Mouse (Mus musculus) spleen, adult 2 months (tissue): Measurements from ENCODE around the gene Prox1. TPM values are rescaled to one million over a fixed set of nuclear protein-coding genes. Genes with fewer than 3 reads are reported as not detected.

Experiments
- DNase-seq, 2 experiments: peaks; one replicate each; pipeline versions ENCODE4 v3.0.0 to v3.0.0-alpha.2; 2012 to 2021; ENCODE audit warnings: low spot score in 2 of 2, low read depth in 1 of 2
- H3K27ac ChIP-seq: fragments of 200-500 bp; 2 replicates; pipeline ENCODE4 v1.5.1; 2012; ENCODE audit warnings: low read length, inconsistent platforms; ENCODE audit not compliant: insufficient read depth
- H3K27me3 ChIP-seq: fragments of 200-500 bp; 2 replicates; pipeline ENCODE4 v1.6.1; 2012; ENCODE audit warnings: mild to moderate bottlenecking, moderate library complexity, low read length, inconsistent platforms; ENCODE audit not compliant: control insufficient read depth, insufficient read depth
- H3K36me3 ChIP-seq: fragments of 200-500 bp; 2 replicates; pipeline ENCODE4 v1.6.1; 2012; ENCODE audit warnings: mild to moderate bottlenecking, low read length, inconsistent platforms; ENCODE audit not compliant: control insufficient read depth, insufficient read depth
- H3K4me1 ChIP-seq: fragments of 200-500 bp; 2 replicates; pipeline ENCODE4 v1.6.1; 2011; ENCODE audit warnings: inconsistent platforms; ENCODE audit not compliant: control insufficient read depth, insufficient read depth, insufficient read length
- H3K4me3 ChIP-seq: fragments of 200-500 bp; 2 replicates; pipeline ENCODE4 v1.5.1; 2011; ENCODE audit warnings: mild to moderate bottlenecking, inconsistent platforms; ENCODE audit not compliant: insufficient read depth, insufficient read length; ENCODE audit errors: extremely low read depth
- CTCF ChIP-seq: fragments of 200-500 bp; IDR thresholded peaks from 2 replicates; pipeline ENCODE4 v1.5.1; 2011; ENCODE audit warnings: mild to moderate bottlenecking, inconsistent platforms; ENCODE audit not compliant: insufficient read depth, insufficient read length, insufficient replicate concordance; ENCODE audit errors: extremely low read depth
- POLR2A ChIP-seq: fragments of 200-500 bp; IDR thresholded peaks from 2 replicates; pipeline ENCODE4 v1.6.1; 2011; ENCODE audit warnings: low read depth, low read length, inconsistent platforms
- WGBS: fragments of 180-500 bp; shearing (Covaris S2); methylation state at CpG from one replicate; pipeline ENCODE4 v1.1.7; 2018; 5-methylcytosine and 5-hydroxymethylcytosine counted together
- polyA plus RNA-seq: library from polyadenylated mRNA; depleted of rRNA; stranded (reverse); fragments of >200 nt; gene quantifications from 2 replicates; pipeline ENCODE4 v1.2.3, GENCODE M21; 2012

Prox1 gene
- polyA plus RNA-seq, 1 experiment = 1.6 TPM

DNA sequence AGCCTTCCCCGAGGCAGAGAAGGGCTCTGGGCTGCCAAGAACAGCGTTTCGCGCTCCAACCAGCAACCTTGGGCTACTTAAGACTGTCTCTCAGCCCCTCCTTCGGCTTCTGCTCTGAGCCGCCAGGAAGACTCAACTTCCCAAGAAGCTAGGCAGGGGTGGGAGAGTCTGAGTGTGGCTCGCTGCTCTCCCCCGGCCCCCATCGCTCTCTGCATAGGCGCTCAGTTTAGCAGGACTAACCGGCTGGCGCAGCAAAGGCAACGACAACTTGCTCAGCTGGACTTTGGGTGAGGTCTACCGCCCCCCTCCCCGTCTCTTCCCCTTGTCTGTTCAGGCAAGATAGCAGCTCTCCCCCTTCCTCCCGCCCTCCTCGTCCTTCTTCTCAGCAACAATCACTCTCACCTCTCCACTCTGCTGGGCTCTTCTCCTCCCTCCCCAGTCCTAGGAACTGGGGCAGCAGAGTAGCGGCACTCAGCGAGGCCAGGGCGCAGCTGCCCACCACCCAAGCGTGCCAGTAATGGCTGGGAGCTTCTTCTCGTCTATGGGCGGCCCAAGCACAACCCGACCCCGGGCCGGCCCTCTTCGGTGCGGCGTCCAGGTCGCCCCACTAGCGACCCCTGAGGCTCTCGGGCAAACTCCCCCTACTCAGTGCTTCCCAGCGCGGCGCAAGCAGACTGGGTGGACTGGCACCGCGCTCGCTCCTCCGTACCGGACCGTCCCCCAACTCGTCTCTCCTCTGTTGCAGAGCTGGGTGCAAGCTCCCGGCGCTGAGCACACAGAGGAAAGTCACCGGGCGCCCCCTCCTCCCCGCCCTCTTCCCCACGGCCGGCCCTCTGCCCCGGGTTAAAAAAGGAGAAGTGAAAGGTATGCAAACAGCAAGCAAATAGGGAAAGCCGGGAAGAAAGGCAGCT lies 1.5 kb downstream of the Prox1 start:
- peak overlapping the region; percentile 12 for H3K4me3 ChIP-seq
- 2% methylated on average over 50 of the region's 51 CpGs for WGBS
- no peak for DNase-seq
- H3K27ac ChIP-seq = no peak overlapping the region
- no peaks in the 10 kb centered on the region; the same call in 1 of the 2 replicates for H3K4me1 ChIP-seq
- no peak for TF ChIP-seq CTCF
- TF ChIP-seq POLR2A = no peak
- H3K36me3 ChIP-seq = no peaks in the 10 kb centered on the region
- peaks cover 11% of the 10 kb centered on the region for H3K27me3 ChIP-seq

DNA sequence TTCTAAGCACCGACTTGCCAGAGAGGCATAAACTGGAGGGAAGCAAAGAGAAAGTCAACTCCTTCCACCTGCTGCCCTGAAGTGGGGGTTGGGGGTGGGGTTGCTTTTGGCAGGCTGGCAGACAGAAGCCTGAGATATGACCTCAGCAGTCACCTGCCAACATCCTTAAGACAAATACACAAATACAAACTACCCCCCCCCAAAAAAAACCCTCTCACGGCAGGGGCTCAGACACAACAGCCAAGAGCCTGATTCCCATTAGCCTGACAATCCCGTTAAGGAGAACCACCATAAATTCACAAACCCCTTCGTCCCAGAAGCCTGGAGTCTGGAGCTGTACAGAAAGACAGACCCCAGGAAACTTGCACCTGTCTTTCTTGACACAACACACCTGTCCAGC lies 2.4 kb downstream of the Prox1 start:
- DNase-seq = no peak
- 3% methylated on average over 4 of the region's 4 CpGs for WGBS
- H3K27me3 ChIP-seq = peaks cover 11% of the 10 kb centered on the region
- TF ChIP-seq CTCF (no peak), POLR2A (no peak)
- no peak overlapping the region for H3K4me3 ChIP-seq
- H3K27ac ChIP-seq = no peak overlapping the region
- no peaks in the 10 kb centered on the region for H3K36me3 ChIP-seq
- H3K4me1 ChIP-seq = no peaks in the 10 kb centered on the region; the same call in 1 of the 2 replicates

DNA sequence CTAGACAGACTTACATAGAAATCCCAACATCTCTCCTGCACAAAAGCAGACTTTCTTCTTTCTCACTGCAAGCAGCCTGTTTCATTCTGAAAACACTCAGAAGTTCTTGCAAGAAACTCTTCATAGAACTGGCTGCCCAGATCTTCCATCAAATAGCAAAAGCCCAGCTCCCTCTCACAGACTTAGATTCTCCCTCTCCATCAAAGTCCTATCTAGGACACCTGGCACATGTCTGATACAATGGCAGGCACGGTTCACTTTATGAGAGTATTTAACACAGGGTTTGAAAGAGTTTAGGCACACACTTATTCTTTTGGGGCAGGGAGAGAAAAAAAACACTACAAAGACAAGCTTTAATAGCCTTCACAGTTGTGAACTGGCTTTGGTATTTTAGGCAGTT lies 2.9 kb downstream of the Prox1 start:
- Histone ChIP-seq H3K27ac (no peak overlapping the region), H3K36me3 (no peaks in the 10 kb centered on the region), H3K4me1 (no peaks in the 10 kb centered on the region; the same call in 1 of the 2 replicates), H3K4me3 (no peak overlapping the region), H3K27me3 (peaks cover 11% of the 10 kb centered on the region)
- DNase-seq = no peak
- WGBS = 30% methylated on average over 1 of the region's 1 CpGs
- TF ChIP-seq POLR2A = no peak
- TF ChIP-seq CTCF = no peak

DNA sequence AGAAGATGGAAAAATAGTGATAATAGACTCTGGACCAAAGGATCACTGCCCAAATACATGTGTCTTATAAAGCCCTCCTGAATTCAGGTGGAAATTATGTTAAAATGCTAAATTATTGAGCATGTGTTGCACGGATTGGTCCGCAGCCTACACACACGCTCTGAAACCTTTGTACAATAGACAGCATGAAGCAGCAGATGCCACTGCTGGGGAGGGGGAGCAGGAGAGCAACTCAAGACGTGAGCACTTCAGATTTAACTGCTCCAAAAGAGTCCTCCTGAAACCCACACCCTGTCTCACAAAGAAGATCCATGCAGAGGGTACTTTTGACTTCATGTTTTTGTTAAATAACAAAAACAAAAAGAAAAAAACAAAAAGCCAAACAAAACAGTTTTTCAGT lies 5.0 kb downstream of the Prox1 start:
- TF ChIP-seq POLR2A (no peak), CTCF (no peak)
- no peaks in the 10 kb centered on the region; the same call in 1 of the 2 replicates for H3K4me1 ChIP-seq
- peaks cover 6% of the 10 kb centered on the region for H3K27me3 ChIP-seq
- no peaks in the 10 kb centered on the region for H3K36me3 ChIP-seq
- H3K4me3 ChIP-seq = no peak overlapping the region
- DNase-seq = no peak
- 75% methylated on average over 4 of the region's 4 CpGs for WGBS
- H3K27ac ChIP-seq = no peak overlapping the region

DNA sequence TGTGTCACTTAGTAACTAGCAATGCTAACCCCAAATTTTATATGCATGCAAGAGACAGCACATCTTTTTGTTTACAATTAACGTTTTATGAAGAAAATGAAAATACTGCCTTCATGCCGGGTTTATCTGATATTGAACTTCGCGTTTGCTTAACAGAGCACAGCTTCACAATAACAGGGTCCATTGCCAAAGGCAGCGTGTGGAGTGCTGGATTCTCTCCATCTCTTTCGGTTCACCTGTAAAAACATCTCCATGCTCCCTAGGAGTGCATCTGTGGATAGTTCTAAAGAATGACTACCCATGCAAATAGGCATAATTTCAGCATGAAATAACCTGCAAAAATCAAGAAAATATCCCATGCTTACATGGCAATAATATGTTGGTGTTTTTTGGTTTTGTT lies 7.0 kb downstream of the Prox1 start:
- H3K4me3 ChIP-seq = no peak overlapping the region
- TF ChIP-seq CTCF = no peak
- TF ChIP-seq POLR2A = no peak
- no peak for DNase-seq
- H3K36me3 ChIP-seq = no peaks in the 10 kb centered on the region
- WGBS = 88% methylated on average over 6 of the region's 6 CpGs
- no peak overlapping the region for H3K27ac ChIP-seq
- no peaks in the 10 kb centered on the region for H3K4me1 ChIP-seq
- no peaks in the 10 kb centered on the region for H3K27me3 ChIP-seq

DNA sequence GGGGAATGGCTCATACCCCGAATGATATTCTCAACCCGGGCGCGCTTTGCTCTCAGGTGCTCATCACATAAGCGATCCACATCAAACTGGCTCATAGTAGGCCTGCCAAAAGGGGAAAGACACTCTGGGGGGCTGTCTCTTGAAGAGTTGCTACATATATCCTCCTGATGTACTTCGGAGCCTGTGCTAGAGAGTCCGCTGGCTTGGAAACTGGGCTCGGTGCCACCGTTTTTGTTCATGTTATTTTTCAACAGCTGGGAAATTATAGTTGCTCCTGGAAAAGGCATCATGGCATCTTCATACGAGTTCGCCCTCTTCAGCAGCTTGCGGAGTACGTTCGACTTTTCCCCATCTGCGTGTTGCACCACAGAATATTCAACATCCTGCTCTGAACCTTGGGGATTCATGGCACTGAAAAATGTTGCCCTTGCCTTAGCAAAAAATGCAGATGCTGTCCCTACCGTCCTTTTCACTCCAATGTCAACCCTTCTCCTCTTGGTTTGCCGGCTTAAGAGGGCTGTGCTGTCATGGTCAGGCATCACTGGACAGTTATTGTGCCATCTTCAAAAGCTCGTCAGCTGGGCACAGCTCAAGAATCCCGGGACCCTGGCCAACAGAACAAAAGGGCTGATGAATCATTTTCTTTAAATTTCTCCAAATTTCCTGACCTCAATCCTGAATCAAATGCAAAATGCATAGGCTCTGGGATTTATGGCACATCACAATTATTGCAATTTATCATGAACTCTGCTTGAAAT lies 8.6 kb downstream of the Prox1 start:
- DNase-seq = no peak
- Histone ChIP-seq H3K4me1 (no peaks in the 10 kb centered on the region), H3K4me3 (no peak overlapping the region), H3K36me3 (no peaks in the 10 kb centered on the region), H3K27ac (no peak overlapping the region), H3K27me3 (no peaks in the 10 kb centered on the region)
- no peak for TF ChIP-seq POLR2A
- TF ChIP-seq CTCF = no peak
- 93% methylated on average over 19 of the region's 19 CpGs for whole genome bisulfite sequencing
